Mouse (Mus musculus): ENCODE data around the gene Net1. TPM values are rescaled to one million over a fixed set of nuclear protein-coding genes. Genes with fewer than 3 reads are reported as not detected.
"Not testable (repeated sequence)": the region's sequence is repeated elsewhere in the genome, so short reads cannot be mapped to it uniquely, and the experiment has no call there.

The Net1 gene
- polyA plus RNA-seq, 1 experiment from 2014 or later, result 12.9 TPM

- H3K9me3 ChIP-seq (ENCODE audit: control insufficient read depth, low read length), result no peaks in the 10 kb centered on the region
- no peak overlapping the region for H3K4me2 ChIP-seq (ENCODE audit: low read length)
- ATAC-seq, result no peak
- no peak overlapping the region for H3K27ac ChIP-seq (ENCODE audit: low read depth, low read length)
- no peaks in the 10 kb centered on the region for H3K36me3 ChIP-seq (ENCODE audit: control insufficient read depth, insufficient read depth, low read length)
- H3K27me3 ChIP-seq (replicated peaks; ENCODE audit: control insufficient read depth, insufficient read depth, low read length), result no peaks in the 10 kb centered on the region
- no peak overlapping the region for H3K4me3 ChIP-seq (ENCODE audit: low read length)
- H3K9ac ChIP-seq (ENCODE audit: low read depth, low read length), result no peak overlapping the region
- whole genome bisulfite sequencing, result 84% methylated on average over 4 of the region's 4 CpGs
- peaks cover 4% of the 10 kb centered on the region; the same call in 1 of the 2 replicates for H3K4me1 ChIP-seq (ENCODE audit: control insufficient read depth, insufficient read depth, low read depth, low read length)
Measured at GRCm38 (mm10) chr13:3913504-3913903, 4.5 kb downstream of the Net1 start.

GRCm38 (mm10) chr13:3910356-3910755 is 7.7 kb downstream of the Net1 start:
- 77% methylated on average over 5 of the region's 5 CpGs for WGBS

GRCm38 (mm10) chr13:3908262-3908661 is 9.8 kb downstream of the Net1 start:
- Histone ChIP-seq H3K27me3 (replicated peaks; ENCODE audit: control insufficient read depth, insufficient read depth, low read length) (no peaks in the 10 kb centered on the region), H3K9me3 (ENCODE audit: control insufficient read depth, low read length) (no peaks in the 10 kb centered on the region), H3K4me1 (ENCODE audit: control insufficient read depth, insufficient read depth, low read depth, low read length) (no peaks in the 10 kb centered on the region), H3K36me3 (ENCODE audit: control insufficient read depth, insufficient read depth, low read length) (no peaks in the 10 kb centered on the region), H3K27ac (ENCODE audit: low read depth, low read length) (no peak overlapping the region), H3K4me2 (ENCODE audit: low read length) (no peak overlapping the region), H3K4me3 (ENCODE audit: low read length) (no peak overlapping the region), H3K9ac (ENCODE audit: low read depth, low read length) (no peak overlapping the region)
- ATAC-seq, result no peak
- 90% methylated on average over 4 of the region's 4 CpGs for WGBS

More at GRCm38 (mm10) chr13:3910356-3910755, 7.7 kb downstream of the Net1 start:
- no peak overlapping the region for H3K9ac ChIP-seq (ENCODE audit: low read depth, low read length)
- no peaks in the 10 kb centered on the region for H3K9me3 ChIP-seq (ENCODE audit: control insufficient read depth, low read length)
- ATAC-seq, result no peak
- H3K4me1 ChIP-seq (ENCODE audit: control insufficient read depth, insufficient read depth, low read depth, low read length), result no peaks in the 10 kb centered on the region
- H3K4me2 ChIP-seq (ENCODE audit: low read length), result no peak overlapping the region
- H3K27me3 ChIP-seq (replicated peaks; ENCODE audit: control insufficient read depth, insufficient read depth, low read length), result no peaks in the 10 kb centered on the region
- H3K27ac ChIP-seq (ENCODE audit: low read depth, low read length), result no peak overlapping the region
- no peak overlapping the region for H3K4me3 ChIP-seq (ENCODE audit: low read length)
- H3K36me3 ChIP-seq (ENCODE audit: control insufficient read depth, insufficient read depth, low read length), result no peaks in the 10 kb centered on the region

- no peak overlapping the region for H3K27ac ChIP-seq (ENCODE audit: low read depth, low read length)
- H3K36me3 ChIP-seq (ENCODE audit: control insufficient read depth, insufficient read depth, low read length), result no peaks in the 10 kb centered on the region
- no peak overlapping the region for H3K4me3 ChIP-seq (ENCODE audit: low read length)
- H3K4me1 ChIP-seq (ENCODE audit: control insufficient read depth, insufficient read depth, low read depth, low read length), result no peaks in the 10 kb centered on the region
- H3K9ac ChIP-seq (ENCODE audit: low read depth, low read length), result no peak overlapping the region
- no peak for ATAC-seq
- no peak overlapping the region for H3K4me2 ChIP-seq (ENCODE audit: low read length)
- WGBS, result 87% methylated on average over 6 of the region's 6 CpGs
- no peaks in the 10 kb centered on the region for H3K9me3 ChIP-seq (ENCODE audit: control insufficient read depth, low read length)
- H3K27me3 ChIP-seq (replicated peaks; ENCODE audit: control insufficient read depth, insufficient read depth, low read length), result no peaks in the 10 kb centered on the region
Measured at GRCm38 (mm10) chr13:3907151-3907696, 10.8 kb downstream of the Net1 start.

- H3K9me3 ChIP-seq (ENCODE audit: control insufficient read depth, low read length), result no peaks in the 10 kb centered on the region
- no peak overlapping the region for H3K4me3 ChIP-seq (ENCODE audit: low read length)
- no peaks in the 10 kb centered on the region for H3K4me1 ChIP-seq (ENCODE audit: control insufficient read depth, insufficient read depth, low read depth, low read length)
- H3K27me3 ChIP-seq (replicated peaks; ENCODE audit: control insufficient read depth, insufficient read depth, low read length), result no peaks in the 10 kb centered on the region
- H3K4me2 ChIP-seq (ENCODE audit: low read length), result no peak overlapping the region
- H3K36me3 ChIP-seq (ENCODE audit: control insufficient read depth, insufficient read depth, low read length), result no peaks in the 10 kb centered on the region
- no peak for ATAC-seq
- no peak overlapping the region for H3K27ac ChIP-seq (ENCODE audit: low read depth, low read length)
- 95% methylated on average over 9 of the region's 9 CpGs for WGBS
- H3K9ac ChIP-seq (ENCODE audit: low read depth, low read length), result no peak overlapping the region
Measured at GRCm38 (mm10) chr13:3899301-3899700, 18.7 kb downstream of the Net1 start.

- H3K36me3 ChIP-seq (ENCODE audit: control insufficient read depth, insufficient read depth, low read length); H3K9me3 ChIP-seq (ENCODE audit: control insufficient read depth, low read length); H3K9ac ChIP-seq (ENCODE audit: low read depth, low read length); H3K4me1 ChIP-seq (ENCODE audit: control insufficient read depth, insufficient read depth, low read depth, low read length); ATAC-seq; H3K27ac ChIP-seq (ENCODE audit: low read depth, low read length); H3K4me3 ChIP-seq (ENCODE audit: low read length); H3K27me3 ChIP-seq (replicated peaks; ENCODE audit: control insufficient read depth, insufficient read depth, low read length); H3K4me2 ChIP-seq (ENCODE audit: low read length): not testable (repeated sequence)
- 96% methylated on average over 5 of the region's 5 CpGs for WGBS
Measured at GRCm38 (mm10) chr13:3898202-3898601, 19.8 kb downstream of the Net1 start.

- H3K27me3 ChIP-seq (replicated peaks; ENCODE audit: control insufficient read depth, insufficient read depth, low read length), result peaks cover under 1% of the 10 kb centered on the region; the same call in 1 of the 2 replicates
- no peaks in the 10 kb centered on the region for H3K9me3 ChIP-seq (ENCODE audit: control insufficient read depth, low read length)
- H3K36me3 ChIP-seq (ENCODE audit: control insufficient read depth, insufficient read depth, low read length), result no peaks in the 10 kb centered on the region
- no peak overlapping the region for H3K4me2 ChIP-seq (ENCODE audit: low read length)
- no peak; the same call in 1 of the 2 replicates for ATAC-seq
- H3K4me3 ChIP-seq (ENCODE audit: low read length), result no peak overlapping the region
- H3K9ac ChIP-seq (ENCODE audit: low read depth, low read length), result no peak overlapping the region
- peaks cover 3% of the 10 kb centered on the region for H3K4me1 ChIP-seq (ENCODE audit: control insufficient read depth, insufficient read depth, low read depth, low read length)
- no peak overlapping the region for H3K27ac ChIP-seq (ENCODE audit: low read depth, low read length)
- WGBS, result 44% methylated on average over 5 of the region's 5 CpGs
Measured at GRCm38 (mm10) chr13:3896913-3897312, 21.1 kb downstream of the Net1 start.

GRCm38 (mm10) chr13:3896032-3896431 is 22.0 kb downstream of the Net1 start:
- no peak for ATAC-seq
- Histone ChIP-seq H3K27me3 (replicated peaks; ENCODE audit: control insufficient read depth, insufficient read depth, low read length) (peaks cover 4% of the 10 kb centered on the region; the same call in 1 of the 2 replicates), H3K27ac (ENCODE audit: low read depth, low read length) (no peak overlapping the region), H3K4me3 (ENCODE audit: low read length) (no peak overlapping the region), H3K4me2 (ENCODE audit: low read length) (no peak overlapping the region), H3K9me3 (ENCODE audit: control insufficient read depth, low read length) (no peaks in the 10 kb centered on the region), H3K36me3 (ENCODE audit: control insufficient read depth, insufficient read depth, low read length) (no peaks in the 10 kb centered on the region), H3K9ac (ENCODE audit: low read depth, low read length) (no peak overlapping the region), H3K4me1 (ENCODE audit: control insufficient read depth, insufficient read depth, low read depth, low read length) (peaks cover 3% of the 10 kb centered on the region)
- WGBS, result 91% methylated on average over 6 of the region's 6 CpGs

- Histone ChIP-seq H3K4me1 (ENCODE audit: control insufficient read depth, insufficient read depth, low read depth, low read length) (peaks cover 3% of the 10 kb centered on the region), H3K9ac (ENCODE audit: low read depth, low read length) (no peak overlapping the region), H3K9me3 (ENCODE audit: control insufficient read depth, low read length) (no peaks in the 10 kb centered on the region), H3K27ac (ENCODE audit: low read depth, low read length) (no peak overlapping the region), H3K4me2 (ENCODE audit: low read length) (no peak overlapping the region), H3K36me3 (ENCODE audit: control insufficient read depth, insufficient read depth, low read length) (no peaks in the 10 kb centered on the region), H3K27me3 (replicated peaks; ENCODE audit: control insufficient read depth, insufficient read depth, low read length) (peaks cover 4% of the 10 kb centered on the region; the same call in 1 of the 2 replicates), H3K4me3 (ENCODE audit: low read length) (no peak overlapping the region)
- WGBS, result 85% methylated on average over 8 of the region's 8 CpGs
- no peak for ATAC-seq
Measured at GRCm38 (mm10) chr13:3895397-3895980, 22.5 kb downstream of the Net1 start.
